In genomic region chr10:82662267-82662990, GRCm38 (mm10) we compare ENCODE assay signal across 11 mouse cellular contexts. TPM values are rescaled to one million over a fixed set of nuclear protein-coding genes. Genes with fewer than 3 reads are reported as not detected.
DNase-seq lines count a peak whose midpoint lies in the region; ATAC-seq and TF ChIP-seq lines count a peak whose summit lies in the region.
"Had no signal": no experiment of that assay in that cellular context is flagged by ENCODE, and none has a peak within 500 bp of the region (broad histone marks: within the 10 kb centered on the region; RNA-seq: fewer than 3 reads in every experiment).

No protein-coding gene starts in this region.

- no peaks in the 10 kb centered on the region for H3K4me1 ChIP-seq in stomach, postnatal 0 days (replicated peaks; ENCODE audit: control insufficient read depth, insufficient read depth)
- H3K4me1 ChIP-seq: lung, embryonic 15.5 days had no signal

- H3K9me3 ChIP-seq in stomach, postnatal 0 days (ENCODE audit: control insufficient read depth, low read length), result no peaks in the 10 kb centered on the region
- H3K9me3 ChIP-seq: lung, embryonic 15.5 days had no signal

- peak; percentile 70 for DNase-seq in cerebellum, adult 8-10 months
- DNase-seq in layer of hippocampus, adult 8-10 months (ENCODE audit: low spot score in 2 of 2), result peak; percentile 75 to 80
- peak; percentile 49 to 55 for DNase-seq in right cerebral cortex, adult 2 months (ENCODE audit: low spot score in 2 of 2)
- no peak for DNase-seq in stomach, postnatal 0 days (ENCODE audit: low spot score)
- DNase-seq in ovary, adult 18-20 months (ENCODE audit: low spot score), result no peak
- DNase-seq in urinary bladder, postnatal 4 days (ENCODE audit: low spot score in 2 of 2), result no peak
- DNase-seq in spleen, adult 18-20 months, result no peak

- TF ChIP-seq EP300 in stomach, postnatal 0 days (optimal IDR thresholded peaks at IDR 0.05), result no peak

- H3K27ac ChIP-seq in stomach, postnatal 0 days (replicated peaks), result no peak overlapping the region
- H3K27ac ChIP-seq: kidney, postnatal 0 days; lung, embryonic 15.5 days had no signal

- 72% methylated on average over 14 of the region's 14 CpGs for WGBS in stomach, postnatal 0 days

- ATAC-seq in activated CD4-positive, CD25-positive, alpha-beta regulatory T cell, adult 4 months, result peak; percentile 61
- no peak for ATAC-seq in stomach, postnatal 0 days (ENCODE audit: low FRiP score, low TSS enrichment)

- H3K36me3 ChIP-seq in stomach, postnatal 0 days (ENCODE audit: control insufficient read depth, insufficient read depth, low read length), result no peaks in the 10 kb centered on the region
- H3K36me3 ChIP-seq: lung, embryonic 15.5 days had no signal

- TF ChIP-seq CTCF in stomach, postnatal 0 days (IDR thresholded peaks at IDR 0.05; ENCODE audit: low read depth), result no peak

- no peak overlapping the region for H3K4me3 ChIP-seq in stomach, postnatal 0 days (ENCODE audit: low read depth, low read length)
- H3K4me3 ChIP-seq: erythroblast, embryonic 14.5 days; lung, embryonic 15.5 days had no signal

- no peaks in the 10 kb centered on the region for H3K27me3 ChIP-seq in stomach, postnatal 0 days (ENCODE audit: control insufficient read depth, insufficient read depth, low read length)
- H3K27me3 ChIP-seq: lung, embryonic 15.5 days had no signal

- H3K9ac ChIP-seq in stomach, postnatal 0 days (ENCODE audit: low read length), result no peak overlapping the region
- H3K9ac ChIP-seq: lung, embryonic 15.5 days had no signal

- no peak overlapping the region for H3K4me2 ChIP-seq in stomach, postnatal 0 days (replicated peaks; ENCODE audit: low read depth)
- H3K4me2 ChIP-seq: lung, embryonic 15.5 days had no signal

RNA-seq across cellular contexts. Expression of gene Glt8d2, which starts 28.0 kb away (rescaled TPM):
- polyA plus RNA-seq in activated CD4-positive, CD25-positive, alpha-beta regulatory T cell, adult 4 months (2017; shearing (Covaris generic)), result 1 to 10 TPM; 1.7 to 2.2 TPM
- total RNA-seq in layer of hippocampus, adult 8-10 months (2022), result 10 to 100 TPM; 13.9 to 26.8 (median 18.1) TPM
- polyA plus RNA-seq in stomach, postnatal 0 days (2015; fragmentation: Nextera tagmentation; extraction: Ambion mirVana), result 3.0 TPM in 2 replicates
- polyA plus RNA-seq: erythroblast, embryonic 14.5 days had no signal

RNA-seq across cellular contexts. Expression of gene Tdg, which starts 32.8 kb away (rescaled TPM):
- 10 to 100 TPM; 23.3 to 24.5 TPM for polyA plus RNA-seq in activated CD4-positive, CD25-positive, alpha-beta regulatory T cell, adult 4 months (2017; shearing (Covaris generic))
- total RNA-seq in layer of hippocampus, adult 8-10 months (2022), result 10 to 100 TPM; 35.5 to 42.7 (median 36.9) TPM
- 56.9 and 60.2 TPM in 2 replicates for polyA plus RNA-seq in stomach, postnatal 0 days (2015; fragmentation: Nextera tagmentation; extraction: Ambion mirVana)

RNA-seq across cellular contexts. Expression of gene Hcfc2, which starts 33.5 kb away (rescaled TPM):
- 10 to 100 TPM; 23.2 to 23.6 TPM for polyA plus RNA-seq in activated CD4-positive, CD25-positive, alpha-beta regulatory T cell, adult 4 months (2017; shearing (Covaris generic))
- 10 to 100 TPM; 40.1 to 62.4 (median 51.7) TPM for total RNA-seq in layer of hippocampus, adult 8-10 months (2022)
- polyA plus RNA-seq in stomach, postnatal 0 days (2015; fragmentation: Nextera tagmentation; extraction: Ambion mirVana), result 18.8 and 19.2 TPM in 2 replicates

RNA-seq across cellular contexts. Expression of gene 1190007I07Rik, which starts 39.4 kb away (rescaled TPM):
- polyA plus RNA-seq in activated CD4-positive, CD25-positive, alpha-beta regulatory T cell, adult 4 months (2017; shearing (Covaris generic)), result 10 to 100 TPM; 26.8 to 32.9 TPM
- total RNA-seq in layer of hippocampus, adult 8-10 months (2022), result 10 to 100 TPM; 19.7 to 22.4 (median 19.7) TPM
- polyA plus RNA-seq in stomach, postnatal 0 days (2015; fragmentation: Nextera tagmentation; extraction: Ambion mirVana), result 37.5 and 38.0 TPM in 2 replicates

Comparison
In these comparisons a context has a peak if more than half of its experiments do, and no peak if none do; other contexts are left out.
1. DNase-seq: peak in cerebellum, adult 8-10 months (single experiment), layer of hippocampus, adult 8-10 months (2 of 2) and right cerebral cortex, adult 2 months (2 of 2); none in stomach, postnatal 0 days (single experiment), ovary, adult 18-20 months (single experiment), urinary bladder, postnatal 4 days (0 of 2) and spleen, adult 18-20 months (0 of 2).